Mouse (Mus musculus): ENCODE results near the gene Pop4. TPM values are rescaled to one million over a fixed set of nuclear protein-coding genes. Genes with fewer than 3 reads are reported as not detected.

Pop4 gene
- polyA plus RNA-seq, 1 experiment, result 3.7 TPM

DNA sequence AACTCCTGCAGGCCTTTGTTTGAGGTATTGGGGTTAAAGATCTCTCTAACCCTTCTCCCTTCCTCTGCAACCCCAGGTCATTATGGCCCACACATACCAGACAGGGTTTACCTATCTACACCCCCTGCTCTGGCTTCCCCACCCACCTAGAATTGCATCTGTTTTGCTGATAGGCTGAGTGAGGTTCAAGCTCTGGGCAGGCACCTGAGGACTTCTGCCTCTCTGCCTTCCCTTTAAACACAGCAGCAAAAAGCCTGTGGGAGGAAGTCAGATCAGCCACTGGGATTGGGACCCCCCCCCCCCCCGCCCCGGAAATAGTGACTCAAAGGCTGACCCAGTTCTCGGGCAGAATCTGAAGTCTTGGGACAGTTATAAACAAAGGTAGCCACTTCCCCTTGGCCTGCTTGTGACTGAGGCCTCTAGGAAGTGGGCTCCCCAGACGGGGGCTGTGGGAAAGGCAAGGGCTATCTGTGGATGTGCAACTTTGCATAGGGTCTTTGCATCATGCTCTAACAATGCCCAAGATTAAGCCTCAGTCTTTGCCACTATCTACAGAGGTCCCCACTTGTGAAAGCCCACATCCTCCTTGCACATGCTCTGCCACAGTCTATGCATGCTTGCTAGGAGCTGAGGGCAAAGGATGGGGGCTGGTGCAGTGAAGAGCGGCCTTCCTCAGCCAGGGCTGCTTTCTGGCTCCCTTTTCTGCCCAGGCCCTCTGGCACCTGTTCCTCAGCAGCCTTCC lies 56.6 kb downstream of the Pop4 start:
- WGBS, result 56% methylated on average over 5 of the region's 5 CpGs
- H3K36me3 ChIP-seq (ENCODE audit: control insufficient read depth, insufficient read depth, low read length), result no peaks in the 10 kb centered on the region
- H3K27me3 ChIP-seq (ENCODE audit: control insufficient read depth, insufficient read depth, low read length), result no peaks in the 10 kb centered on the region
- peak overlapping the region; percentile 41; the same call in 1 of the 2 replicates for H3K27ac ChIP-seq (ENCODE audit: insufficient read depth, low read depth, low read length)
- peaks cover 37% of the 10 kb centered on the region for H3K4me1 ChIP-seq (ENCODE audit: control insufficient read depth, insufficient read depth, insufficient read length, low read length)
- no peak overlapping the region for H3K4me3 ChIP-seq (ENCODE audit: low read depth, low read length)
- no peak for TF ChIP-seq POLR2A (IDR thresholded peaks at IDR 0.05; ENCODE audit: low read depth, low read length)
- no peak for TF ChIP-seq CTCF (IDR thresholded peaks at IDR 0.05; ENCODE audit: extremely low read depth, insufficient read length, insufficient replicate concordance, low read depth, low read length)

DNA sequence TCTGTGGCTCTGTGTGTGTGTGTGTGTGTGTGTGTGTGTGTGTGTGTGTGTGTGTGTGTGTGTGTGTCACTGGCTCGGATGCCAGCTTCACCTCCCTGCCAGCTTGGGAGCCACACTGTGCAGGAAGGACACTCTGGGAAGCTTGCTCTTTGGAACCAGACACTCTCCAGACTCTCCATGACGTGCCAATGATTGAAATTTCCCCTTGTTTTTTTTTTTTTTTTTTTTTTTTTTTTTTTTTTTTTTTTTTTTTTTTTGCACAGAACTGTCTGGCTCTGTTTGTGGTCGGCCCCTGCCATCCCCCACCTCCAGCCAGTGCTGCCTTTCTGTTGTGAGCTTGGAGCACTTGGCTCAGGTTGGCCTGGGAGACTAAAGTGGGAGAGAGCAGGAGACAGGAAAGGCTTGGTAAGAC lies 58.6 kb downstream of the Pop4 start:
- Histone ChIP-seq H3K4me3 (ENCODE audit: low read depth, low read length) (no peak overlapping the region), H3K36me3 (ENCODE audit: control insufficient read depth, insufficient read depth, low read length) (no peaks in the 10 kb centered on the region), H3K27me3 (ENCODE audit: control insufficient read depth, insufficient read depth, low read length) (no peaks in the 10 kb centered on the region), H3K27ac (ENCODE audit: insufficient read depth, low read depth, low read length) (no peak overlapping the region; the same call in 1 of the 2 replicates), H3K4me1 (ENCODE audit: control insufficient read depth, insufficient read depth, insufficient read length, low read length) (peaks cover 26% of the 10 kb centered on the region)
- TF ChIP-seq POLR2A (IDR thresholded peaks at IDR 0.05; ENCODE audit: low read depth, low read length) (no peak), CTCF (IDR thresholded peaks at IDR 0.05; ENCODE audit: extremely low read depth, insufficient read length, insufficient replicate concordance, low read depth, low read length) (no peak)
- WGBS, result 18% methylated on average over 3 of the region's 3 CpGs

Other genes starting within 250 kb of the Pop4 start
- gene Uri1, start 247.9 kb downstream of the Pop4 start, polyA plus RNA-seq (2012; rRNA removed), result 1.9 and 3.8 TPM in 2 replicates
- 3.1 and 5.0 TPM in 2 replicates for gene Ccne1, start 163.9 kb downstream of the Pop4 start, polyA plus RNA-seq (2012; rRNA removed)
- 8.8 and 27.4 TPM in 2 replicates for gene 1600014C10Rik, start 88.2 kb downstream of the Pop4 start, polyA plus RNA-seq (2012; rRNA removed)
- 5.4 and 12.8 TPM in 2 replicates for gene Plekhf1, start 43.4 kb downstream of the Pop4 start, polyA plus RNA-seq (2012; rRNA removed)